Mouse (Mus musculus): ENCODE results near the gene Tmem253. TPM values are rescaled to one million over a fixed set of nuclear protein-coding genes. Genes with fewer than 3 reads are reported as not detected.

Tmem253 gene
- 0.34 TPM for polyA plus RNA-seq (2012; fragmentation: generic; extraction: Trizol)

- Histone ChIP-seq H3K36me3 (ENCODE audit: control insufficient read depth, insufficient read depth) (no peaks in the 10 kb centered on the region), H3K4me3 (peak within 1 kb of the TSS; percentile 39), H3K4me2 (ENCODE audit: low read depth) (peak within 1 kb of the TSS; percentile 99), H3K79me2 (ENCODE audit: control insufficient read depth, insufficient read depth) (no peaks in the 10 kb centered on the region), H3K27me3 (ENCODE audit: control insufficient read depth, insufficient read depth, insufficient read length) (no peaks in the 10 kb centered on the region), H3ac (ENCODE audit: control insufficient read depth, insufficient read length) (peak within 1 kb of the TSS; percentile 33)
- TF ChIP-seq MAX (IDR thresholded peaks at IDR 0.05; ENCODE audit: low read depth) (no peak), MYOD1 (IDR thresholded peaks at IDR 0.05; ENCODE audit: control insufficient read depth in 1 of 3, insufficient read length in 2 of 3, low read depth in 2 of 3) (no peak), MYOG (IDR thresholded peaks at IDR 0.05; ENCODE audit: control insufficient read depth in 1 of 3, insufficient read depth in 1 of 3, insufficient read length in 2 of 3, low read depth in 2 of 3) (no peak), TCF3 (IDR thresholded peaks at IDR 0.05; ENCODE audit: insufficient read length, low read depth) (no peak), POLR2AphosphoS2 (IDR thresholded peaks at IDR 0.05; ENCODE audit: insufficient read length, low read depth) (no peak), USF1 (IDR thresholded peaks at IDR 0.05; ENCODE audit: low read depth) (no peak), E2F4 (IDR thresholded peaks at IDR 0.05; ENCODE audit: insufficient read depth) (no peak), SRF (IDR thresholded peaks at IDR 0.05; ENCODE audit: control insufficient read depth, insufficient read length, low read depth) (no peak), TCF12 (IDR thresholded peaks at IDR 0.05; ENCODE audit: insufficient read depth, poor library complexity, severe bottlenecking) (no peak), CEBPB (IDR thresholded peaks at IDR 0.05; ENCODE audit: insufficient read depth, poor library complexity, severe bottlenecking) (no peak), REST (IDR thresholded peaks at IDR 0.05; ENCODE audit: insufficient read depth, insufficient read length) (no peak), POLR2A (IDR thresholded peaks at IDR 0.05; ENCODE audit: insufficient read length, low read depth) (no peak)
Observed at GRCm38 (mm10) chr14:52015445-52016100, at the start of gene Tmem253. Gene Tmem253 (plus strand): TSS chr14:52015658.

- Histone ChIP-seq H3K4me2 (ENCODE audit: low read depth) (no peak overlapping the region), H3K27me3 (ENCODE audit: control insufficient read depth, insufficient read depth, insufficient read length) (no peaks in the 10 kb centered on the region), H3K36me3 (ENCODE audit: control insufficient read depth, insufficient read depth) (no peaks in the 10 kb centered on the region), H3K4me3 (no peak overlapping the region), H3ac (ENCODE audit: control insufficient read depth, insufficient read length) (no peak overlapping the region), H3K79me2 (ENCODE audit: control insufficient read depth, insufficient read depth) (no peaks in the 10 kb centered on the region)
- TF ChIP-seq SRF (IDR thresholded peaks at IDR 0.05; ENCODE audit: control insufficient read depth, insufficient read length, low read depth) (no peak), MYOG (IDR thresholded peaks at IDR 0.05; ENCODE audit: control insufficient read depth in 1 of 3, insufficient read depth in 1 of 3, insufficient read length in 2 of 3, low read depth in 2 of 3) (no peak), POLR2A (IDR thresholded peaks at IDR 0.05; ENCODE audit: insufficient read length, low read depth) (no peak), TCF3 (IDR thresholded peaks at IDR 0.05; ENCODE audit: insufficient read length, low read depth) (no peak), REST (IDR thresholded peaks at IDR 0.05; ENCODE audit: insufficient read depth, insufficient read length) (no peak), MAX (IDR thresholded peaks at IDR 0.05; ENCODE audit: low read depth) (no peak), CEBPB (IDR thresholded peaks at IDR 0.05; ENCODE audit: insufficient read depth, poor library complexity, severe bottlenecking) (no peak), USF1 (IDR thresholded peaks at IDR 0.05; ENCODE audit: low read depth) (no peak), E2F4 (IDR thresholded peaks at IDR 0.05; ENCODE audit: insufficient read depth) (no peak), MYOD1 (IDR thresholded peaks at IDR 0.05; ENCODE audit: control insufficient read depth in 1 of 3, insufficient read length in 2 of 3, low read depth in 2 of 3) (no peak), POLR2AphosphoS2 (IDR thresholded peaks at IDR 0.05; ENCODE audit: insufficient read length, low read depth) (no peak), TCF12 (IDR thresholded peaks at IDR 0.05; ENCODE audit: insufficient read depth, poor library complexity, severe bottlenecking) (no peak)
Observed at GRCm38 (mm10) chr14:51967400-51967799, 48.1 kb upstream of the Tmem253 start.

- H3K4me3 ChIP-seq: no peak overlapping the region
- TF ChIP-seq E2F4 (IDR thresholded peaks at IDR 0.05; ENCODE audit: insufficient read depth): no peak
- TF ChIP-seq SRF (IDR thresholded peaks at IDR 0.05; ENCODE audit: control insufficient read depth, insufficient read length, low read depth): no peak
- no peak for TF ChIP-seq MYOD1 (IDR thresholded peaks at IDR 0.05; ENCODE audit: control insufficient read depth in 1 of 3, insufficient read length in 2 of 3, low read depth in 2 of 3)
- no peak for TF ChIP-seq MYOG (IDR thresholded peaks at IDR 0.05; ENCODE audit: control insufficient read depth in 1 of 3, insufficient read depth in 1 of 3, insufficient read length in 2 of 3, low read depth in 2 of 3)
- no peak for TF ChIP-seq TCF12 (IDR thresholded peaks at IDR 0.05; ENCODE audit: insufficient read depth, poor library complexity, severe bottlenecking)
- H3ac ChIP-seq (ENCODE audit: control insufficient read depth, insufficient read length): no peak overlapping the region
Observed at GRCm38 (mm10) chr14:51979252-51979651, 36.2 kb upstream of the Tmem253 start.

GRCm38 (mm10) chr14:51983251-51983650 lies 32.2 kb upstream of the Tmem253 start:
- Histone ChIP-seq H3K27me3 (ENCODE audit: control insufficient read depth, insufficient read depth, insufficient read length) (no peaks in the 10 kb centered on the region), H3K36me3 (ENCODE audit: control insufficient read depth, insufficient read depth) (no peaks in the 10 kb centered on the region), H3K4me3 (no peak overlapping the region), H3K79me2 (ENCODE audit: control insufficient read depth, insufficient read depth) (peaks cover 10% of the 10 kb centered on the region), H3ac (ENCODE audit: control insufficient read depth, insufficient read length) (no peak overlapping the region), H3K4me2 (ENCODE audit: low read depth) (no peak overlapping the region)
- TF ChIP-seq MYOD1 (IDR thresholded peaks at IDR 0.05; ENCODE audit: control insufficient read depth in 1 of 3, insufficient read length in 2 of 3, low read depth in 2 of 3): no peak
- TF ChIP-seq POLR2A (IDR thresholded peaks at IDR 0.05; ENCODE audit: insufficient read length, low read depth): no peak
- TF ChIP-seq POLR2AphosphoS2 (IDR thresholded peaks at IDR 0.05; ENCODE audit: insufficient read length, low read depth): no peak
- no peak for TF ChIP-seq SRF (IDR thresholded peaks at IDR 0.05; ENCODE audit: control insufficient read depth, insufficient read length, low read depth)
- no peak for TF ChIP-seq CEBPB (IDR thresholded peaks at IDR 0.05; ENCODE audit: insufficient read depth, poor library complexity, severe bottlenecking)
- TF ChIP-seq USF1 (IDR thresholded peaks at IDR 0.05; ENCODE audit: low read depth): no peak
- TF ChIP-seq E2F4 (IDR thresholded peaks at IDR 0.05; ENCODE audit: insufficient read depth): no peak
- no peak for TF ChIP-seq MAX (IDR thresholded peaks at IDR 0.05; ENCODE audit: low read depth)
- TF ChIP-seq TCF3 (IDR thresholded peaks at IDR 0.05; ENCODE audit: insufficient read length, low read depth): no peak
- no peak for TF ChIP-seq REST (IDR thresholded peaks at IDR 0.05; ENCODE audit: insufficient read depth, insufficient read length)
- no peak for TF ChIP-seq MYOG (IDR thresholded peaks at IDR 0.05; ENCODE audit: control insufficient read depth in 1 of 3, insufficient read depth in 1 of 3, insufficient read length in 2 of 3, low read depth in 2 of 3)
- TF ChIP-seq TCF12 (IDR thresholded peaks at IDR 0.05; ENCODE audit: insufficient read depth, poor library complexity, severe bottlenecking): no peak

More at GRCm38 (mm10) chr14:51979252-51979651, 36.2 kb upstream of the Tmem253 start:
- Histone ChIP-seq H3K36me3 (ENCODE audit: control insufficient read depth, insufficient read depth) (no peaks in the 10 kb centered on the region), H3K4me2 (ENCODE audit: low read depth) (no peak overlapping the region), H3K79me2 (ENCODE audit: control insufficient read depth, insufficient read depth) (no peaks in the 10 kb centered on the region), H3K27me3 (ENCODE audit: control insufficient read depth, insufficient read depth, insufficient read length) (no peaks in the 10 kb centered on the region)
